ENCODE assay signal across 20 mouse cellular contexts in genomic region chr6:95374266-95374665, GRCm38 (mm10). TPM values are rescaled to one million over a fixed set of nuclear protein-coding genes. Genes with fewer than 3 reads are reported as not detected.
DNase-seq lines count a peak whose midpoint lies in the region.
"Had no signal": no experiment of that assay in that cellular context is flagged by ENCODE, and none has a peak within 500 bp of the region (broad histone marks: within the 10 kb centered on the region; RNA-seq: fewer than 3 reads in every experiment).

No protein-coding gene starts in this region.

- intact Hi-C loops in left cerebral cortex, postnatal 4 days (cut with DNase I), result no loop called here

- DNase-seq in left cerebral cortex, adult 18-20 months (ENCODE audit: low spot score in 2 of 2), result peak; percentile 28 to 35
- DNase-seq in left cerebral cortex, postnatal 4 days, result no peak
- peak; percentile 43 for DNase-seq in right cerebral cortex, adult 18-20 months
- DNase-seq in right cerebral cortex, postnatal 14 days, result no peak
- DNase-seq in brain, adult 2 months (ENCODE audit: low read depth, low spot score), result peak; percentile 69
- DNase-seq in right cerebral cortex, postnatal 36 days (ENCODE audit: low spot score in 2 of 2), result peak; percentile 29 to 33
- no peak for DNase-seq in adrenal gland, postnatal 10 days
- DNase-seq: adrenal gland, adult 2 months; adrenal gland, postnatal 25 days; cerebellum, adult 18-20 months; cerebellum, adult 9-10 months; cerebellum, postnatal 14 days; gastrocnemius, adult 2 months; gastrocnemius, postnatal 14 days; heart, adult 11 months had no signal

RNA-seq across cellular contexts. Expression of gene Gm10234, which starts 52.4 kb away (rescaled TPM):
- not detected for total RNA-seq in left cerebral cortex, adult 18-20 months (2021)
- not detected for total RNA-seq in left cerebral cortex, postnatal 4 days (2021)
- total RNA-seq in adrenal gland, postnatal 10 days (2021), result not detected
- total RNA-seq: adrenal gland, adult 2 months; adrenal gland, postnatal 25 days; gastrocnemius, adult 2 months; gastrocnemius, postnatal 14 days; gastrocnemius, postnatal 4 days; heart, adult 8-10 months; heart, postnatal 25 days; hematopoietic stem cell, adult 5-6 weeks; MEL had no signal

Comparison
In these comparisons a context has a peak if more than half of its experiments do, and no peak if none do; other contexts are left out.
1. DNase-seq: peak in left cerebral cortex, adult 18-20 months (2 of 2), right cerebral cortex, adult 18-20 months (single experiment), brain, adult 2 months (single experiment) and right cerebral cortex, postnatal 36 days (2 of 2); none in left cerebral cortex, postnatal 4 days (single experiment), right cerebral cortex, postnatal 14 days (single experiment) and adrenal gland, postnatal 10 days (single experiment).